Mouse (Mus musculus) cortical plate, adult 2 months (tissue): ENCODE results near the gene Rab25.

ENCODE experiments used
- CTCF ChIP-seq: fragments of 200-500 bp; IDR thresholded peaks from 2 replicates; pipeline ENCODE4 v1.5.1; 2011; ENCODE audit warnings: mild to moderate bottlenecking, control low read depth, low read length; ENCODE audit not compliant: insufficient read depth; ENCODE audit errors: extremely low read depth
- POLR2A ChIP-seq: fragments of 200-500 bp; IDR thresholded peaks from 2 replicates; pipeline ENCODE4 v1.6.1; 2011; ENCODE audit warnings: mild to moderate bottlenecking, low read length, control low read depth; ENCODE audit not compliant: insufficient read depth; ENCODE audit errors: extremely low read depth

GRCm38 (mm10) chr3:88530082-88530864, 17.8 kb downstream of the Rab25 start:
- TF ChIP-seq CTCF (no peak), POLR2A (no peak)
